Mouse (Mus musculus) left cerebral cortex, adult 2 months (tissue): ENCODE data around the gene Ccdc88c. TPM values are rescaled to one million over a fixed set of nuclear protein-coding genes. Genes with fewer than 3 reads are reported as not detected.

Experiments used
- DNase-seq, 2 experiments: peaks; one replicate each; pipeline ENCODE4 v3.0.0; 2021 to 2022; ENCODE audit warnings: low spot score in 2 of 2, mixed read lengths in 1 of 2; ENCODE audit errors: extremely low spot score in 1 of 2
- H3K27ac ChIP-seq: fragments of 200-600 bp; 2 replicates; pipeline ENCODE4 v1.8.1; 2022
- H3K4me3 ChIP-seq: fragments of 200-600 bp; 2 replicates; pipeline ENCODE4 v1.8.1; 2022
- CTCF ChIP-seq: fragments of 200-600 bp; IDR thresholded peaks from 2 replicates; pipeline ENCODE4 v1.8.1; 2022; ENCODE audit warnings: antibody characterized with exemption, mild to moderate bottlenecking, moderate library complexity
- intact Hi-C: fragments of 180-260 bp; cut with DNase I; formaldehyde crosslinking; loops from one replicate; pipeline ENCODE4 v1.15.1; 2025
- total RNA-seq, 2 experiments: library from RNA; stranded (reverse); gene quantifications; 2 replicates each; pipeline ENCODE4 v1.2.3; 2021

Ccdc88c gene
- total RNA-seq, 2 experiments from 2014 or later = 23.2 to 30.1 TPM

GRCm38 (mm10) chr12:101005665-101006420 is 23.0 kb downstream of the Ccdc88c start:
- intact Hi-C loops = no loop called here
- Histone ChIP-seq H3K4me3 (no peak overlapping the region), H3K27ac (no peak overlapping the region)
- TF ChIP-seq CTCF = no peak
- no peak for DNase-seq

DNA sequence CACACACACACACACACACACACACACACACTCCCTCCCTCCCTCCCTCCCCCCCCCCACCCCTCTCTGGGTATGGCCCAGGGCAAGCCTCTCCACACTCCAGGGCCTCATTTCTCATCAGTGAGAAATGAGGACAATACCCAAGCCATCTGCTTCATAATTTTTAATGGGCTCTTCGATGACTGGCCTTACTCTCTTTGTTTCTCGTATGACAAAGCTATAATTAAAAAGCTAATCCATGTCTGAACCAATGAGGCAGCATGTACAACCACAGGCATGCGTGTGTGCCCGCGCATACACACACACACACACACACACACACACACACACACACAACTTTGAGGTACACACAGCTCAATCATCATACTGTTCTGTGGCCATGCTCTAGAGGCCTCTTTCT is 23.9 kb downstream of the Ccdc88c start:
- DNase-seq = no peak
- intact Hi-C loops = no loop called here
- no peak for TF ChIP-seq CTCF
- Histone ChIP-seq H3K4me3 (no peak overlapping the region), H3K27ac (no peak overlapping the region)

- Histone ChIP-seq H3K4me3 (no peak overlapping the region), H3K27ac (no peak overlapping the region)
- no peak for DNase-seq
- intact Hi-C loops = no loop called here
- no peak for TF ChIP-seq CTCF
Observed at GRCm38 (mm10) chr12:101002801-101003513, 25.9 kb downstream of the Ccdc88c start.

GRCm38 (mm10) chr12:100999061-100999954 is 29.5 kb downstream of the Ccdc88c start:
- H3K27ac ChIP-seq = no peak overlapping the region
- DNase-seq = no peak
- intact Hi-C loops = no loop called here
- H3K4me3 ChIP-seq = no peak overlapping the region
- TF ChIP-seq CTCF = no peak

DNA sequence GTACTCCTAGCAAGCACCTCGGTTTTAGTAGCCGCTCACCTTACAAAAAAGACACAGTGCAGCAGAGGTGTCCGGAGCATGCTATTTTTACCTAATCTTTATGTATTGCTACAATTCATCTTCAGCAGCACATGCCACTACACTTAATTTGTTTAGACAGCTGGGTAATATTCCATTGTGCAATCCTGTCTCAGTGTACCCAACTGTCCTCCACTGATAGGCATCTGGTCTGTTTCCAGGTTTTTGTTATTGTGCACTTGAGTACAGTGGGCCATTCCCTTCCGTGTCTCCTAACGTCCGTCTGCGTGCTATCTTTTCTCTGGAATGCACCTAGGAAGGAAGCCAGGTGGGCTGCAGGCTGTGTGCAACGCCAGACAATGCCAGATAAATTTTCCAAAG is 30.3 kb downstream of the Ccdc88c start:
- TF ChIP-seq CTCF = no peak
- Histone ChIP-seq H3K27ac (no peak overlapping the region), H3K4me3 (no peak overlapping the region)
- no peak for DNase-seq
- intact Hi-C loops = no loop called here

DNA sequence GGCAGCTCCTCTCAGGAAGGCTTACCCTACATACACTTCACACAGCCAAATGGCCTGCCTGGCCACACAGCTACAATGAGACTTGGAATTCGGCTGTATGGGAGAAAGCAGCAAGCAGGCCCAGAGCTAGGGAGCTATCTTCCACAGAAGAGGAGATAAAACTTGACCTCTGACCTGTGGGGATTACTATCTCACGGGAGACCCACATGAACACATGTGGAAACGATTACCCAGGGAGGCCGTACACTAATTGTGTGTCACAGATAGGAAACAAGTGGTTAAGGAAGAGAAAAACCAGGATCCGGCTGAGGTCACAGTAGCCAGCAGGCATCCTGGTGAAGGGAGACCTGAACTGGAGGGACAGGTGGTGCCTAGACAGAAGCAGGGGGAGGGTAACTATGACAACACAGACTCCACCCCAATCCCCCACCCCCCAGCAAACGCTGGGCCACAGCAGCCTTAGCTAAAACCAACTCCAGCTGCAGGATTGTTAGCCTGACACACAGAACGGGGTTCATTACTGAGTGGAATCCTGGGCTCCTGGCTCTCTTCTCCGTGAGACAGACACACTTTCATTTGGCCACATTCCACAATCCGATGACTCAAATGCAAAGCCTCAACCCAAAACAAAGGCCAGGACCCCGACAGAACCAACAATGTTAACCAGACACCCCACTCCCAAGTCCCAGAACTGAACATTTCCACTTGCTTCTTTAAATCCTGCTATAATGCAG is 30.9 kb downstream of the Ccdc88c start:
- Histone ChIP-seq H3K27ac (no peak overlapping the region), H3K4me3 (no peak overlapping the region)
- DNase-seq = no peak
- no peak for TF ChIP-seq CTCF
- intact Hi-C loops = no loop called here

- intact Hi-C loops = no loop called here
- DNase-seq = peak in 1 of 2 experiments; percentile 27
- Histone ChIP-seq H3K4me3 (no peak overlapping the region), H3K27ac (peak overlapping the region; percentile 65; the same call in 1 of the 2 replicates)
- no peak for TF ChIP-seq CTCF
Observed at GRCm38 (mm10) chr12:100996378-100996898, 32.4 kb downstream of the Ccdc88c start.

DNA sequence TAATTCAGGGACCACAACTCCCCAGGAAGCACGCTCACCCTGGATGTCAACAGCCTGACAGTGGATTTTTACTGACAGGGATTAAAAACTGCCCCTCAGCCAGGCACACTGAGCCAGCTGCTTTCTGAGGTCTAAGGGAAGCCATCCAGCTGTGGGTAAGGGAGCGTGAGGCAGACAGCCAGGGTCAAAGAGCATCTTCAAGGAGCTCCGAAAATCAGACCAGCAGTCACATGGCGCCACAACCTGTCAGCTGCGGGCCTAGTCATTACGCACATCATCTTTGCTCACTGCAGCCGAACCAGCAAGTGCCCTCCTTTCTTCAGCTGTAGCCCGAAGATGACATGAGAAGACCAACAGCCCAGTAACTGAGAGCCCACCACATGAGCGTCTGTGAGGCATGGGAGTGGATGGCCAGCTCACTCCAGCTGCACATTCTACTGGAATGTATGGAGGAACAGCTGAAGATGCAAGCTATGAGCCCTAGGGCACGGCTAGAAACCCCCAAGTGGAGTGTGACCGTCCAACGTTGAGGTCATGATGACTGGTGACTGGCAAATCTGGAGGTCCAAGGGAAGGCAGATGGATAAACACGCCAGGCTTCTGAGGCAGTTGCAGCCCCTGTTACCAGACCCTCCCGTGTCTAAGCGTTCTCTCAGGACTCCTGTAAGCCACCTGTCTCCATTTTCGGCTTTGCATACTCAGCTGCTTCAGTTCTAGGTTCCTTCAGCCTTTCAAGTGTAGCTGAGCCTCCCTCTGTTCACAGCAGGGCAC is 33.1 kb downstream of the Ccdc88c start:
- intact Hi-C loops = no loop called here
- Histone ChIP-seq H3K4me3 (no peak overlapping the region), H3K27ac (peak overlapping the region; percentile 65)
- DNase-seq = no peak
- no peak for TF ChIP-seq CTCF

DNA sequence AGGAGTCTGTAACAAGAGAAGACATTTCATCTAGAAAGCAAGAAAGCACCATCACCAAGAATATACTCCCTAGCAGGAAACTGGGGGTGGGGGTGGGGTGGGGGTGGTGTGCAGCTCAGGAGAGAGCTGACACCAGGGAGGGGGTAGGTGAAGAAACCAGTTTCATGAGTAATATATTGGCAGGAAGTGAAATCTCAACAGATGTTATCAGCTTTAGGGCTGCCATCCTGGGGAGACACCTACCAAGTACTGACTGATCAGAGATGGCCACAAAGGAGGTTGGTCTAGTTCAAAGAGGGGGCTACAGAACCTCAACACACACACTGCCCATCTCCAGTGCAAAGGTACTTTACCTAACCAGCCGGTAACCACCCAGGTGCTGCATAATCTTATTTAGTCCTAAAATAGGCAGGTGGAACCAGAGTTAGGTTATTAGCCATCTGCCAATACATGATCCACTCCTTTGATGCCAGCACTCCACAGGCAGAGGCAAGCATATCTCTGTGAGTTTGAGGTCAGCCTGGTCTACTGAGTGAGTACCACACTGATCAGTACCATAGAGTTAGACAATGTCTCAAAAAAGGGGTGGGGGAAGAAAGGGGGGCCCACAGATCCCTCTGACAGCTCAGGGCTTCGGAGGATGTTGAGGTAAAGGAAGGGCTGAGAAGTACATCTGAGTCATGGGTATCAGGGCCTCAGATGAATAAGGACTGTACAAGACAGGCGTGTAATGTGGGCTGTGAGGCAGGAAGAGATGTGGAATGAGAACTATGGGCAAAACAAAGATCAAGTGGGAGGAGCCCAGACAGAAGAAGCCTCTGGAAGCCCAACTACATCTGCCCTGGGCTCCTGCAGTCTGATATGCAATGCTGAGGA is 34.5 kb downstream of the Ccdc88c start:
- no peak for TF ChIP-seq CTCF
- intact Hi-C loops = no loop called here
- no peak overlapping the region for H3K27ac ChIP-seq
- H3K4me3 ChIP-seq = no peak overlapping the region
- DNase-seq = no peak

DNA sequence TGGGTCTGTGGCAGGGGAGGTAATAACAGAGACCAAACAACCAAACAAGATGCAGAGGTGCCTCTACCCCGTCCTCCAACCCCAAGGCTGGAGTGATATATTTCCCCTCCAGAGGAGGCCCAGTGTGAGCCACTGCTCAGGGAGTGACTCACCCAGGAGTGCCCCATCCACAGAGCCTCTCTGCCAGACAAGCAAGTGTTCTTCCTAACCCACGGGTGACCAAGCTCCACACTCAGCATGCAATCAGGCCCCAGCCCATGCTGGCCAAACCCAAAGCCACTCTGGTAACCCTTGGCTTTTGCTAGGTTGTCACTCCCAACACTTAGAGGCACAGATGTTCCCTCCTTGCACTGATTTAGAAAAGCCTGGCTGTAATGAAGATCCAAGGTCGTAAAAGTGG is 35.7 kb downstream of the Ccdc88c start:
- no peak for TF ChIP-seq CTCF
- intact Hi-C loops = no loop called here
- no peak for DNase-seq
- H3K27ac ChIP-seq = peak overlapping the region; percentile 38; the same call in 1 of the 2 replicates
- no peak overlapping the region for H3K4me3 ChIP-seq
